Mouse (Mus musculus) thymus, postnatal 10 days (tissue): ENCODE results near the gene Twf2.

Experiments used
- DNase-seq, 2 experiments: peaks; one replicate each; pipeline ENCODE4 v3.0.0; 2021; ENCODE audit warnings: low spot score in 2 of 2

Gene Twf2

GRCm38 (mm10) chr9:106237401-106237800, 34.5 kb downstream of the Twf2 start:
- DNase-seq = no peak

GRCm38 (mm10) chr9:106237878-106238277, 35.0 kb downstream of the Twf2 start:
- no peak for DNase-seq

GRCm38 (mm10) chr9:106241541-106242164, 38.7 kb downstream of the Twf2 start:
- DNase-seq = no peak

GRCm38 (mm10) chr9:106242813-106243488, 40.0 kb downstream of the Twf2 start:
- DNase-seq = no peak

- no peak for DNase-seq
These were observed 46.6 kb downstream of the Twf2 start for GRCm38 (mm10) chr9:106249550-106249949.

- no peak for DNase-seq
These were observed 47.3 kb downstream of the Twf2 start for GRCm38 (mm10) chr9:106250245-106250644.

GRCm38 (mm10) chr9:106251066-106251465, 48.2 kb downstream of the Twf2 start:
- no peak for DNase-seq

GRCm38 (mm10) chr9:106254001-106254400, 51.1 kb downstream of the Twf2 start:
- no peak for DNase-seq

GRCm38 (mm10) chr9:106258412-106258811, 55.5 kb downstream of the Twf2 start:
- no peak for DNase-seq

GRCm38 (mm10) chr9:106258990-106259389, 56.1 kb downstream of the Twf2 start:
- DNase-seq = no peak

- no peak for DNase-seq
These were observed 58.1 kb downstream of the Twf2 start for GRCm38 (mm10) chr9:106261058-106261457.

GRCm38 (mm10) chr9:106261491-106261890, 58.6 kb downstream of the Twf2 start:
- no peak for DNase-seq

- no peak for DNase-seq
These were observed 59.2 kb downstream of the Twf2 start for GRCm38 (mm10) chr9:106262075-106262474.

GRCm38 (mm10) chr9:106263381-106263924, 60.5 kb downstream of the Twf2 start:
- DNase-seq = no peak
